1 mouse cellular context compared by ENCODE assay signal in genomic region chr16:35939690-35940089, GRCm38 (mm10).
TF ChIP-seq lines count a peak whose summit lies in the region.

No protein-coding gene starts in this region.

TF ChIP-seq in CH12.LX, 34 proteins besides CTCF, POLR2A, EP300 and RAD21 (continued from another document):
- TF ChIP-seq SMC3 (IDR thresholded peaks at IDR 0.05; ENCODE audit: low read depth, low read length) (peak; percentile 80), USF2 (conservative IDR thresholded peaks at IDR 0.05; ENCODE audit: low read depth, low read length) (peak; percentile 64), HCFC1 (IDR thresholded peaks at IDR 0.05; ENCODE audit: low read depth, low read length) (no peak; the same call in 1 of the 2 replicates), MAZ (IDR thresholded peaks at IDR 0.05; ENCODE audit: low read depth, low read length) (peak; percentile 70; the same call in 1 of the 2 replicates), MAX (IDR thresholded peaks at IDR 0.05; ENCODE audit: low read length) (peak; percentile 45; the same call in 1 of the 2 replicates), ETS1 (conservative IDR thresholded peaks at IDR 0.05; ENCODE audit: low read depth, low read length) (peak; percentile 24; the same call in 1 of the 2 replicates), CHD2 (IDR thresholded peaks at IDR 0.05; ENCODE audit: low read length) (no peak), MEF2A (IDR thresholded peaks at IDR 0.05; ENCODE audit: borderline replicate concordance, low read depth, low read length) (peak; percentile 31; the same call in 1 of the 2 replicates), E2F4 (IDR thresholded peaks at IDR 0.05; ENCODE audit: insufficient replicate concordance, low read depth, low read length) (0 out of 2 replicates have a peak, but pooled peaks have one; percentile 52), UBTF (IDR thresholded peaks at IDR 0.05; ENCODE audit: low read depth, low read length) (no peak), SIN3A (IDR thresholded peaks at IDR 0.05; ENCODE audit: low read length) (peak; percentile 68; the same call in 1 of the 2 replicates), CHD1 (IDR thresholded peaks at IDR 0.05; ENCODE audit: low read depth, low read length) (no peak), MYC (IDR thresholded peaks at IDR 0.05; ENCODE audit: low read depth, low read length) (peak; percentile 73; the same call in 1 of the 2 replicates), POLR2AphosphoS2 (IDR thresholded peaks at IDR 0.05; ENCODE audit: low read depth, low read length) (no peak; the same call in 1 of the 2 replicates), GABPA (IDR thresholded peaks at IDR 0.05; ENCODE audit: insufficient replicate concordance, low read depth, low read length) (no peak), TCF12 (IDR thresholded peaks at IDR 0.05; ENCODE audit: low read depth, low read length) (peak; percentile 67; the same call in 1 of the 2 replicates), ZC3H11A (IDR thresholded peaks at IDR 0.05; ENCODE audit: low read depth, low read length) (peak; percentile 26; the same call in 1 of the 2 replicates), ZKSCAN1 (IDR thresholded peaks at IDR 0.05; ENCODE audit: borderline replicate concordance, low read depth, low read length) (no peak), JUN (IDR thresholded peaks at IDR 0.05; ENCODE audit: insufficient read depth, low read depth, low read length) (no peak), NRF1 (IDR thresholded peaks at IDR 0.05; ENCODE audit: low read depth, low read length) (no peak), IRF4 (IDR thresholded peaks at IDR 0.05; ENCODE audit: low read depth, low read length) (peak; percentile 76), TBP (conservative IDR thresholded peaks at IDR 0.05; ENCODE audit: low read depth, low read length) (peak; percentile 94), JUND (conservative IDR thresholded peaks at IDR 0.05; ENCODE audit: low read depth, low read length) (no peak), ZNF384 (IDR thresholded peaks at IDR 0.05; ENCODE audit: low read depth, low read length) (no peak), NELFE (IDR thresholded peaks at IDR 0.05; ENCODE audit: low read depth, low read length) (peak; percentile 77), KAT2A (IDR thresholded peaks at IDR 0.05; ENCODE audit: insufficient replicate concordance, low read length) (0 out of 2 replicates have a peak, but pooled peaks have one; percentile 16), ZMIZ1 (IDR thresholded peaks at IDR 0.05; ENCODE audit: low read depth, low read length) (peak; percentile 89; the same call in 1 of the 2 replicates)
